Mouse (Mus musculus): ENCODE results near the gene Palm3. TPM values are rescaled to one million over a fixed set of nuclear protein-coding genes. Genes with fewer than 3 reads are reported as not detected.
A peak's percentile ranks its signal among the peaks of the same experiment; 100 is the strongest.

Gene Palm3
- polyA plus RNA-seq, 1 experiment from 2014 or later = 0.30 TPM

DNA sequence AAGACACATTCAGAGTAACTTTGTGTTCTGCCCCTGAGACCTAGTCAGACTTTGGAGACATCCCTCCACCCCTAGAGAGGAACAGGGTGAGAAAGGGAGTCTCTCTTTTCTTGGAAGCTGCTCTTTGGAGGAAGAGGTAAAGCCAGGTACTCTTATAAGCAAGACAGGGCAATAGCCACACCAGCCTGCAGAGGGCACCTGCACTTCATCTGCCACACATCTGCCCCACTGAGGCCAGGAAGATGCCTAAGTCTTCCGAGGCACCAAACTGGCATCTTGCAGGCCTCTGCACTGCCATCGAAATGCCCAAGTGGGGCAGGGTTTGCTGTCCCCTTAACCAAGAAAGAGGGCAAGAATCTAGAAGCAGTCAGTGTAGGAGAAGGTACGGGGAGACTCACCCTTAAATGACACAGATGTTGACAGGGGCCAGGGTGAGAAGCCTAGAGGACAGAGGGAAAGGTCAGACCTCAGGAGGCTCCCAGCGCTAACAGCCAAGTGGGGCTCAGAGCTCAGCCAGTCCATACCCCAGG, 45.1 kb upstream of the Palm3 start:
- ATAC-seq = no peak
- WGBS = 89% methylated on average over 4 of the region's 4 CpGs
- no peak overlapping the region for H3K9ac ChIP-seq (ENCODE audit: low read depth, low read length)
- no peaks in the 10 kb centered on the region for H3K9me3 ChIP-seq (ENCODE audit: control insufficient read depth)
- no peak overlapping the region for H3K27ac ChIP-seq (ENCODE audit: low read depth, low read length)
- H3K4me1 ChIP-seq (replicated peaks; ENCODE audit: control insufficient read depth, insufficient read depth, low read length) = peaks cover 5% of the 10 kb centered on the region; the same call in 1 of the 2 replicates
- H3K4me3 ChIP-seq (ENCODE audit: low read depth, low read length) = no peak overlapping the region
- no peak overlapping the region for H3K4me2 ChIP-seq (replicated peaks; ENCODE audit: low read depth)
- peaks cover 6% of the 10 kb centered on the region for H3K36me3 ChIP-seq (ENCODE audit: control insufficient read depth, insufficient read depth)
- no peaks in the 10 kb centered on the region for H3K27me3 ChIP-seq (replicated peaks; ENCODE audit: control insufficient read depth, insufficient read depth, low read length)
- TF ChIP-seq CTCF (IDR thresholded peaks at IDR 0.05; ENCODE audit: low read depth) = peak; percentile 71

DNA sequence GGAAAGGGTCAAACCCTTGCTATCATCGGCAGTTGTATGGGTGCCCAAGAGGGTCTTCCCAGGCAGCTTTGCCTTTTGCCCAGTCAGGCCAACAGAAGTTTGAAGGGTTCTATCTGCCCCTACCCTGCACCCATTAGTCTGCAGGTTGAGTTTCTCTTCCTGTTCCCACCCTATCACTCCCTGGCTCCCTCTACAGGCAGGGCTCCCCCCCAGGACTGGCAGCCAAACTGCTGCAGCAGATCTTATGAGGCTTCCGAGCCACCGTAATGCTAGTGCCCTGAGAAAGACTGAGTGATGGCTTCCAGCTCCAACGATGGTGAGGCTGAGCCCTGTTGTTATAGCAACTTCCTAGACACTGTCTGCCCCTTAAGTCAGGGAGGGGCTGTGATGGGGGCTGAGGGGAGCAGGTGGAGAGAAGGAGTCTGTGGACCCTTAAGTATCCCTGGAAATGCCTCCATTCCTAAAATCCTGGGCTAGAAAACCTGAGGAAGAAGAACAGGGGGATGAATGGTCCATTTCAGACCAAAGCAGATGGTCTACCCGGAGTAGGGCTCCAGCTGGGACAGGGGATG, 44.4 kb upstream of the Palm3 start:
- peaks cover 13% of the 10 kb centered on the region for H3K36me3 ChIP-seq (ENCODE audit: control insufficient read depth, insufficient read depth)
- peak; percentile 41 for TF ChIP-seq CTCF (IDR thresholded peaks at IDR 0.05; ENCODE audit: low read depth)
- 80% methylated on average over 5 of the region's 5 CpGs for WGBS
- H3K4me1 ChIP-seq (replicated peaks; ENCODE audit: control insufficient read depth, insufficient read depth, low read length) = peaks cover 5% of the 10 kb centered on the region; the same call in 1 of the 2 replicates
- H3K9ac ChIP-seq (ENCODE audit: low read depth, low read length) = no peak overlapping the region
- no peaks in the 10 kb centered on the region for H3K9me3 ChIP-seq (ENCODE audit: control insufficient read depth)
- ATAC-seq = no peak
- H3K4me3 ChIP-seq (ENCODE audit: low read depth, low read length) = no peak overlapping the region
- no peak overlapping the region for H3K4me2 ChIP-seq (replicated peaks; ENCODE audit: low read depth)
- no peak overlapping the region for H3K27ac ChIP-seq (ENCODE audit: low read depth, low read length)
- no peaks in the 10 kb centered on the region for H3K27me3 ChIP-seq (replicated peaks; ENCODE audit: control insufficient read depth, insufficient read depth, low read length)

DNA sequence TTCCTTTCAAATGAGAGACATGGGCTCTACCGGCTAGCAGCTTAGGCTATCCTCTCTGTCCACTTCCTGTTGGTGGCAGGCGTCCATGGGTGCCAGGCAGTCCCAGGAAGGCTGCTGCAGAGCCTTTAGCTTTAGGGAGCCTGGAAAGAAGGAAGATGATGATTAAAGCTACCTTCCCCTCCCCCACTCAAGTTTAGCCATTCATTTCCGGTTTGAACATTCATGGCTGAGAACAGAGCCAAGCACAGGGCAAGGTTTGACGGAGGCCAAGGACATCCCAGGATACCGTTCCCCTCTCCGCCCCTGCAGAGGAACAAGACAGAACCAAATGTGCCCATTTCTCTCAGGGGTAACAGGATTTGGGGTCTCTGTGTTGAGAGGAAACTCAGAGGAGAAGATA, 43.6 kb upstream of the Palm3 start:
- ATAC-seq = no peak
- no peak overlapping the region for H3K4me2 ChIP-seq (replicated peaks; ENCODE audit: low read depth)
- TF ChIP-seq CTCF (IDR thresholded peaks at IDR 0.05; ENCODE audit: low read depth) = no peak
- H3K27me3 ChIP-seq (replicated peaks; ENCODE audit: control insufficient read depth, insufficient read depth, low read length) = no peaks in the 10 kb centered on the region
- no peak overlapping the region for H3K9ac ChIP-seq (ENCODE audit: low read depth, low read length)
- H3K4me1 ChIP-seq (replicated peaks; ENCODE audit: control insufficient read depth, insufficient read depth, low read length) = peaks cover 5% of the 10 kb centered on the region; the same call in 1 of the 2 replicates
- H3K36me3 ChIP-seq (ENCODE audit: control insufficient read depth, insufficient read depth) = peaks cover 17% of the 10 kb centered on the region
- 46% methylated on average over 6 of the region's 6 CpGs for WGBS
- no peaks in the 10 kb centered on the region for H3K9me3 ChIP-seq (ENCODE audit: control insufficient read depth)
- no peak overlapping the region for H3K27ac ChIP-seq (ENCODE audit: low read depth, low read length)
- no peak overlapping the region for H3K4me3 ChIP-seq (ENCODE audit: low read depth, low read length)

DNA sequence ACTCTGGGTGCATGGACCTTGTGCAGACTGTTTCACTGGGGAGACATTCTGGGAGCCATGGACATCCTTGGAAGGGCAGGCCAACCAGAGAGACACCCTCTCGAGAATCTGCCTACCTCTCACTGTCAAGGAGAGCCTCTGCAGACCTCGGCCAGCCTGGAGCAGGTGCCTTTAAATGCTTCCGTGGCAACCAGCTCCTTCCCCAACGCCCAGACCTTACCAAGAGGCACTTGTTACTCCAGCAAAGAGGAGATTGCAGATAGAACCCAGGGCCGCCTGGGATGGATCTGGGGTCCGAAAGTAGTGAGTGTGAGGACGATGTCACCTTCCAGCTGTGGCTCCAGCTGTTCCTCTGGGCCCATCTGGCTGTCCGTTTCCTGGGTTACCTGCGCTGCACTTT, 43.1 kb upstream of the Palm3 start:
- H3K4me2 ChIP-seq (replicated peaks; ENCODE audit: low read depth) = no peak overlapping the region
- H3K27ac ChIP-seq (ENCODE audit: low read depth, low read length) = no peak overlapping the region
- H3K9ac ChIP-seq (ENCODE audit: low read depth, low read length) = no peak overlapping the region
- peaks cover 23% of the 10 kb centered on the region for H3K36me3 ChIP-seq (ENCODE audit: control insufficient read depth, insufficient read depth)
- ATAC-seq = no peak
- no peaks in the 10 kb centered on the region for H3K27me3 ChIP-seq (replicated peaks; ENCODE audit: control insufficient read depth, insufficient read depth, low read length)
- WGBS = 77% methylated on average over 9 of the region's 9 CpGs
- H3K4me3 ChIP-seq (ENCODE audit: low read depth, low read length) = no peak overlapping the region
- H3K9me3 ChIP-seq (ENCODE audit: control insufficient read depth) = no peaks in the 10 kb centered on the region
- H3K4me1 ChIP-seq (replicated peaks; ENCODE audit: control insufficient read depth, insufficient read depth, low read length) = peaks cover 5% of the 10 kb centered on the region; the same call in 1 of the 2 replicates
- no peak for TF ChIP-seq CTCF (IDR thresholded peaks at IDR 0.05; ENCODE audit: low read depth)

DNA sequence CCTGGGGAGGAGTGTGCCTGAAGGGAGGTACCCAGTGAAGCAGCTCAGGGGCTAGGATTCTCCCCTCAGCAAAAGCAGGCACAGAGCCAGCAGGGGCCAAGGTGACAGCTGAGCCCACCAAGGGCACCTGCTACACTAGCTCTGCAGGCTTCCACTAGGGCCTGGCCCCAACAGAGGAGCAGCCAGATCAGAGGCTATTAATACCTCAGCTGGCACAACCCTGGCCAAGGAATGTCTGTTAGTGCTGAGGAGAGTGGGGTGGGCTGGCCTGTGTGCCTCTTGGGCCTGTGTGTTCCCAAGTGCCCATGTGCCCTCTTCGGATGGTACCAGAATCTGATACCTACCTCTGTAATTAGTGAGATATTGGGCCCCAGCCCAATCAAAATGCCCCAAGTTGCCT, 41.0 kb upstream of the Palm3 start:
- 96% methylated on average over 1 of the region's 1 CpGs for WGBS
- TF ChIP-seq CTCF (IDR thresholded peaks at IDR 0.05; ENCODE audit: low read depth) = no peak
- H3K36me3 ChIP-seq (ENCODE audit: control insufficient read depth, insufficient read depth) = peaks cover 28% of the 10 kb centered on the region

DNA sequence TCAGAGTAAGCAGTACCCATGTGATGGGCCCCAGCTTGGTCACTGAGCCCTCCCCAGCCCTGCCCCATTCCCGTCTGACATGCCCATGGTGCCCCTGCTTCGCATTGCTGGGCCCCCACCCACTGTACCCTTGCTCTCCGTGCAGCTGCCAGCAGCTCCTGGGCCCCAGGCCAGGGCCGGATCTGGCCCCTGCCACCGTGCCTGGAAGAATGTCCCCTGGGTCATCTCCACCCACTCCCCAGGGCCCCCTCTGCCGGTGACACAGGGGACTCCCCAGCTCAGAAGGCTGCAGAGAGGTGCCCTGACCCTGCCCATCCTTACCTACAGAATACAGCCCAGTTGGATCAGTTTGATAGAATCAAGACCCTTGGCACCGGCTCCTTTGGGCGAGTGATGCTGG, 40.4 kb upstream of the Palm3 start:
- H3K4me3 ChIP-seq (ENCODE audit: low read depth, low read length) = no peak overlapping the region
- no peaks in the 10 kb centered on the region for H3K27me3 ChIP-seq (replicated peaks; ENCODE audit: control insufficient read depth, insufficient read depth, low read length)
- peaks cover 29% of the 10 kb centered on the region for H3K36me3 ChIP-seq (ENCODE audit: control insufficient read depth, insufficient read depth)
- TF ChIP-seq CTCF (IDR thresholded peaks at IDR 0.05; ENCODE audit: low read depth) = no peak
- 76% methylated on average over 8 of the region's 8 CpGs for WGBS
- H3K9me3 ChIP-seq (ENCODE audit: control insufficient read depth) = no peaks in the 10 kb centered on the region
- ATAC-seq = no peak
- no peaks in the 10 kb centered on the region for H3K4me1 ChIP-seq (replicated peaks; ENCODE audit: control insufficient read depth, insufficient read depth, low read length)
- no peak overlapping the region for H3K27ac ChIP-seq (ENCODE audit: low read depth, low read length)
- H3K4me2 ChIP-seq (replicated peaks; ENCODE audit: low read depth) = no peak overlapping the region
- no peak overlapping the region for H3K9ac ChIP-seq (ENCODE audit: low read depth, low read length)

More for the DNA sequence above, 41.0 kb upstream of the Palm3 start:
- Histone ChIP-seq H3K9ac (ENCODE audit: low read depth, low read length) (no peak overlapping the region), H3K4me3 (ENCODE audit: low read depth, low read length) (no peak overlapping the region), H3K27me3 (replicated peaks; ENCODE audit: control insufficient read depth, insufficient read depth, low read length) (no peaks in the 10 kb centered on the region), H3K27ac (ENCODE audit: low read depth, low read length) (no peak overlapping the region), H3K4me2 (replicated peaks; ENCODE audit: low read depth) (no peak overlapping the region), H3K9me3 (ENCODE audit: control insufficient read depth) (no peaks in the 10 kb centered on the region), H3K4me1 (replicated peaks; ENCODE audit: control insufficient read depth, insufficient read depth, low read length) (no peaks in the 10 kb centered on the region)
- ATAC-seq = no peak
